In genomic region chr11:43424386-43424785, GRCm38 (mm10) we compare ENCODE assay signal across 18 mouse cellular contexts. TPM values are rescaled to one million over a fixed set of nuclear protein-coding genes. Genes with fewer than 3 reads are reported as not detected.
DNase-seq lines count a peak whose midpoint lies in the region; ATAC-seq and TF ChIP-seq lines count a peak whose summit lies in the region.
"Had no signal": no experiment of that assay in that cellular context is flagged by ENCODE, and none has a peak within 500 bp of the region (broad histone marks: within the 10 kb centered on the region; RNA-seq: fewer than 3 reads in every experiment).

No protein-coding gene starts in this region.

- no peak overlapping the region for H3K4me2 ChIP-seq in hindbrain, postnatal 0 days (ENCODE audit: low read depth, low read length)
- no peak overlapping the region for H3K4me2 ChIP-seq in hindbrain, embryonic 11.5 days (replicated peaks; ENCODE audit: low read depth, low read length)
- H3K4me2 ChIP-seq: forebrain, embryonic 15.5 days; kidney, embryonic 15.5 days; midbrain, embryonic 12.5 days; neural tube, embryonic 15.5 days had no signal

- H3K9ac ChIP-seq in hindbrain, postnatal 0 days (replicated peaks; ENCODE audit: low read length): no peak overlapping the region
- no peak overlapping the region for H3K9ac ChIP-seq in hindbrain, embryonic 11.5 days (ENCODE audit: low read depth, low read length)
- H3K9ac ChIP-seq: forebrain, embryonic 15.5 days; kidney, embryonic 15.5 days; midbrain, embryonic 12.5 days; neural tube, embryonic 15.5 days had no signal

- H3K27ac ChIP-seq in hindbrain, postnatal 0 days: no peak overlapping the region
- no peak overlapping the region for H3K27ac ChIP-seq in hindbrain, embryonic 11.5 days (ENCODE audit: low read depth, low read length)
- H3K27ac ChIP-seq in bone marrow, adult 2 months (ENCODE audit: control insufficient read depth, insufficient read depth, low read depth, low read length, poor library complexity): no peak overlapping the region
- H3K27ac ChIP-seq: forebrain, embryonic 15.5 days; hindbrain, embryonic 10.5 days; kidney, embryonic 15.5 days; midbrain, embryonic 12.5 days; neural tube, embryonic 15.5 days had no signal

- WGBS in hindbrain, postnatal 0 days: 74% methylated on average over 5 of the region's 5 CpGs
- WGBS in hindbrain, embryonic 11.5 days: 73% methylated on average over 5 of the region's 5 CpGs
- WGBS in bone marrow, adult 2 months: 75% methylated on average over 5 of the region's 5 CpGs

- peak; percentile 34 for DNase-seq in hindbrain, postnatal 0 days (ENCODE audit: low spot score)
- no peak for DNase-seq in hindbrain, embryonic 11.5 days (ENCODE audit: low spot score)
- peak; percentile 17 for DNase-seq in thymus, postnatal 25 days
- DNase-seq in thymus, postnatal 0 days (ENCODE audit: low spot score): no peak
- DNase-seq in urinary bladder, postnatal 10 days (ENCODE audit: low spot score): no peak
- no peak for DNase-seq in cerebellum, adult 9-10 months
- DNase-seq: adrenal gland, postnatal 36 days; cerebellum, adult 2 months; heart, adult 18-20 months; layer of hippocampus, postnatal 36 days; right cerebral cortex, postnatal 14 days had no signal

- H3K4me3 ChIP-seq in hindbrain, postnatal 0 days (ENCODE audit: low read length): no peak overlapping the region
- no peak overlapping the region for H3K4me3 ChIP-seq in hindbrain, embryonic 11.5 days (ENCODE audit: low read depth, low read length)
- H3K4me3 ChIP-seq in bone marrow, adult 2 months (replicated peaks; ENCODE audit: control insufficient read depth, low read depth, low read length): no peak overlapping the region
- H3K4me3 ChIP-seq: forebrain, embryonic 15.5 days; hindbrain, embryonic 10.5 days; kidney, embryonic 15.5 days; midbrain, embryonic 12.5 days; neural tube, embryonic 15.5 days had no signal

- H3K9me3 ChIP-seq in hindbrain, postnatal 0 days (ENCODE audit: low read length): no peaks in the 10 kb centered on the region
- no peaks in the 10 kb centered on the region for H3K9me3 ChIP-seq in hindbrain, embryonic 11.5 days (ENCODE audit: control insufficient read depth, low read length)
- H3K9me3 ChIP-seq: forebrain, embryonic 15.5 days; hindbrain, embryonic 10.5 days; kidney, embryonic 15.5 days; neural tube, embryonic 15.5 days had no signal

- peak; percentile 70 for TF ChIP-seq CTCF in hindbrain, postnatal 0 days (IDR thresholded peaks at IDR 0.05; ENCODE audit: low read depth)
- TF ChIP-seq CTCF in bone marrow, adult 2 months (IDR thresholded peaks at IDR 0.05; ENCODE audit: control insufficient read depth, insufficient read depth, low read length): 0 out of 2 replicates have a peak, but pooled peaks have one; percentile 23

- TF ChIP-seq POLR2A in bone marrow, adult 2 months (IDR thresholded peaks at IDR 0.05; ENCODE audit: borderline replicate concordance, control insufficient read depth, low read depth, low read length): no peak

- H3K27me3 ChIP-seq in hindbrain, postnatal 0 days (ENCODE audit: insufficient read depth, low read length): no peaks in the 10 kb centered on the region
- H3K27me3 ChIP-seq in hindbrain, embryonic 11.5 days (ENCODE audit: control insufficient read depth, insufficient read depth, low read length): no peaks in the 10 kb centered on the region
- H3K27me3 ChIP-seq: forebrain, embryonic 15.5 days; kidney, embryonic 15.5 days; midbrain, embryonic 12.5 days; neural tube, embryonic 15.5 days had no signal

- no peaks in the 10 kb centered on the region for H3K36me3 ChIP-seq in hindbrain, postnatal 0 days (ENCODE audit: insufficient read depth, low read length)
- H3K36me3 ChIP-seq in hindbrain, embryonic 11.5 days (ENCODE audit: control insufficient read depth, insufficient read depth, low read length): no peaks in the 10 kb centered on the region
- H3K36me3 ChIP-seq: forebrain, embryonic 15.5 days; midbrain, embryonic 12.5 days; neural tube, embryonic 15.5 days had no signal

- no peak for ATAC-seq in hindbrain, postnatal 0 days
- ATAC-seq in hindbrain, embryonic 11.5 days (ENCODE audit: low FRiP score): no peak
- no peak for ATAC-seq in megakaryocyte, adult 5-6 weeks (ENCODE audit: poor library complexity, severe bottlenecking)
- ATAC-seq: forebrain, embryonic 15.5 days had no signal

- H3K4me1 ChIP-seq in hindbrain, postnatal 0 days (ENCODE audit: insufficient read depth, low read length): 0 out of 2 replicates have a peak, but pooled peaks cover 4% of the 10 kb centered on the region
- H3K4me1 ChIP-seq in hindbrain, embryonic 11.5 days (replicated peaks; ENCODE audit: control insufficient read depth, insufficient read depth, low read length): 0 out of 2 replicates have a peak, but pooled peaks cover 2% of the 10 kb centered on the region
- no peaks in the 10 kb centered on the region; the same call in 1 of the 2 replicates for H3K4me1 ChIP-seq in bone marrow, adult 2 months (ENCODE audit: control insufficient read depth, insufficient read depth, low read length)

RNA-seq across cellular contexts. Expression of gene Pttg1, which starts 1.7 kb away (rescaled TPM):
- 21.6 and 23.6 TPM in 2 replicates for total RNA-seq in hindbrain, postnatal 0 days (2014; rRNA removed)
- 80.5 and 86.8 TPM in 2 replicates for polyA plus RNA-seq in hindbrain, postnatal 0 days (2015; fragmentation: Nextera tagmentation; extraction: Ambion mirVana)
- 92.8 and 99.4 TPM in 2 replicates for polyA plus RNA-seq in hindbrain, embryonic 11.5 days (2014; fragmentation: Nextera tagmentation; extraction: Ambion mirVana)
- polyA plus RNA-seq in thymus, postnatal 0 days (2015; fragmentation: Nextera tagmentation; extraction: Ambion mirVana): 112 and 114 TPM in 2 replicates
- 48.5 and 66.0 TPM in 2 replicates for polyA plus RNA-seq in bone marrow, adult 2 months (2011; ENCODE audit: insufficient read depth, insufficient read length, low replicate concordance, missing spikeins)
- 49.1 and 49.6 TPM in 2 replicates for total RNA-seq in megakaryocyte, adult 5-6 weeks (2015)
- 40.5 and 44.4 TPM in 2 replicates for total RNA-seq in megakaryocyte, adult 5-6 weeks (2017)

RNA-seq across cellular contexts. Expression of gene Slu7, which starts 9.2 kb away (rescaled TPM):
- 15.9 and 31.5 TPM in 2 replicates for total RNA-seq in hindbrain, postnatal 0 days (2014; rRNA removed)
- 54.9 and 55.5 TPM in 2 replicates for polyA plus RNA-seq in hindbrain, postnatal 0 days (2015; fragmentation: Nextera tagmentation; extraction: Ambion mirVana)
- polyA plus RNA-seq in hindbrain, embryonic 11.5 days (2014; fragmentation: Nextera tagmentation; extraction: Ambion mirVana): 69.7 and 73.6 TPM in 2 replicates
- polyA plus RNA-seq in thymus, postnatal 0 days (2015; fragmentation: Nextera tagmentation; extraction: Ambion mirVana): 66.2 and 71.7 TPM in 2 replicates
- polyA plus RNA-seq in bone marrow, adult 2 months (2011; ENCODE audit: insufficient read depth, insufficient read length, low replicate concordance, missing spikeins): 26.8 and 27.2 TPM in 2 replicates
- 25.9 and 36.3 TPM in 2 replicates for total RNA-seq in megakaryocyte, adult 5-6 weeks (2015)
- 74.2 and 77.7 TPM in 2 replicates for total RNA-seq in megakaryocyte, adult 5-6 weeks (2017)

RNA-seq across cellular contexts. Expression of gene C1qtnf2, which starts 49.7 kb away (rescaled TPM):
- total RNA-seq in hindbrain, postnatal 0 days (2014; rRNA removed): 13.9 and 15.7 TPM in 2 replicates
- 21.5 and 21.6 TPM in 2 replicates for polyA plus RNA-seq in hindbrain, postnatal 0 days (2015; fragmentation: Nextera tagmentation; extraction: Ambion mirVana)
- polyA plus RNA-seq in hindbrain, embryonic 11.5 days (2014; fragmentation: Nextera tagmentation; extraction: Ambion mirVana): 3.2 and 3.3 TPM in 2 replicates
- 5.3 and 5.6 TPM in 2 replicates for polyA plus RNA-seq in thymus, postnatal 0 days (2015; fragmentation: Nextera tagmentation; extraction: Ambion mirVana)
- polyA plus RNA-seq in bone marrow, adult 2 months (2011; ENCODE audit: insufficient read depth, insufficient read length, low replicate concordance, missing spikeins): not detected in 2 replicates
- not detected in 2 replicates for total RNA-seq in megakaryocyte, adult 5-6 weeks (2015)
- total RNA-seq in megakaryocyte, adult 5-6 weeks (2017): not detected in 2 replicates

Comparison
In these comparisons a context has a peak if more than half of its experiments do, and no peak if none do; other contexts are left out.
1. DNase-seq: peak in hindbrain, postnatal 0 days (single experiment) and thymus, postnatal 25 days (single experiment); none in hindbrain, embryonic 11.5 days (single experiment), thymus, postnatal 0 days (single experiment), urinary bladder, postnatal 10 days (single experiment) and cerebellum, adult 9-10 months (single experiment).